9 mouse cellular contexts compared by ENCODE assay signal in genomic region chr3:50014396-50014795, GRCm38 (mm10).
DNase-seq lines count a peak whose midpoint lies in the region; ATAC-seq lines count a peak whose summit lies in the region.
"Had no signal": no experiment of that assay in that cellular context is flagged by ENCODE, and none has a peak within 500 bp of the region (broad histone marks: within the 10 kb centered on the region; RNA-seq: fewer than 3 reads in every experiment).

No protein-coding gene starts in this region.

- WGBS in forebrain, embryonic 15.5 days: 16% methylated on average over 4 of the region's 4 CpGs
- 77% methylated on average over 4 of the region's 4 CpGs for WGBS in heart, embryonic 12.5 days

- no peak overlapping the region for H3K4me3 ChIP-seq in forebrain, embryonic 15.5 days
- no peak overlapping the region for H3K4me3 ChIP-seq in heart, embryonic 12.5 days

- peak overlapping the region; percentile 54; the same call in 1 of the 2 replicates for H3K27ac ChIP-seq in forebrain, embryonic 15.5 days (replicated peaks)
- no peak overlapping the region for H3K27ac ChIP-seq in heart, embryonic 12.5 days (ENCODE audit: poor library complexity, severe bottlenecking)

- no peaks in the 10 kb centered on the region for H3K27me3 ChIP-seq in forebrain, embryonic 15.5 days
- no peaks in the 10 kb centered on the region for H3K27me3 ChIP-seq in heart, embryonic 12.5 days (replicated peaks)

- no peak overlapping the region for H3K4me2 ChIP-seq in forebrain, embryonic 15.5 days (replicated peaks)
- H3K4me2 ChIP-seq in heart, embryonic 12.5 days: no peak overlapping the region

- DNase-seq in gastrocnemius, postnatal 25 days: peak; percentile 21
- no peak for DNase-seq in gastrocnemius, adult 8-10 months (ENCODE audit: low spot score in 2 of 2)
- peak; percentile 17 to 44 for DNase-seq in layer of hippocampus, postnatal 25 days (ENCODE audit: extremely low spot score in 1 of 2, low spot score in 1 of 2)
- DNase-seq in retina, postnatal 7 days (ENCODE audit: low read depth, low spot score): peak; percentile 19
- DNase-seq in adrenal gland, postnatal 4 days (ENCODE audit: low spot score in 2 of 2): no peak
- DNase-seq: gastrocnemius, postnatal 36 days had no signal

- H3K36me3 ChIP-seq in forebrain, embryonic 15.5 days: no peaks in the 10 kb centered on the region
- H3K36me3 ChIP-seq in heart, embryonic 12.5 days: no peaks in the 10 kb centered on the region

- no peaks in the 10 kb centered on the region for H3K9me3 ChIP-seq in forebrain, embryonic 15.5 days
- no peaks in the 10 kb centered on the region for H3K9me3 ChIP-seq in heart, embryonic 12.5 days (replicated peaks)

- peak; percentile 98 for ATAC-seq in forebrain, embryonic 15.5 days (replicated peaks)
- no peak for ATAC-seq in monocyte, adult 5-6 weeks (replicated peaks; ENCODE audit: insufficient number of reproducible peaks, low FRiP score, low TSS enrichment, poor library complexity, severe bottlenecking)
- no peak for ATAC-seq in heart, embryonic 12.5 days (ENCODE audit: insufficient number of reproducible peaks, low FRiP score)

- H3K9ac ChIP-seq in forebrain, embryonic 15.5 days (replicated peaks): no peak overlapping the region
- no peak overlapping the region for H3K9ac ChIP-seq in heart, embryonic 12.5 days

- 0 out of 2 replicates have a peak, but pooled peaks cover 5% of the 10 kb centered on the region for H3K4me1 ChIP-seq in forebrain, embryonic 15.5 days
- no peaks in the 10 kb centered on the region for H3K4me1 ChIP-seq in heart, embryonic 12.5 days (replicated peaks)

Comparison
In these comparisons a context has a peak if more than half of its experiments do, and no peak if none do; other contexts are left out.
1. DNase-seq: peak in gastrocnemius, postnatal 25 days (single experiment), layer of hippocampus, postnatal 25 days (2 of 2) and retina, postnatal 7 days (single experiment); none in gastrocnemius, adult 8-10 months (0 of 2) and adrenal gland, postnatal 4 days (0 of 2).